Mouse (Mus musculus) erythroblast, adult 5-6 weeks (primary cell): Measurements from ENCODE around the gene Fchsd2. TPM values are rescaled to one million over a fixed set of nuclear protein-coding genes. Genes with fewer than 3 reads are reported as not detected.

ENCODE experiments used
- ATAC-seq: replicated peaks from 2 replicates; pipeline ENCODE4 v1.8.0; 2016; ENCODE audit warnings: moderate number of reproducible peaks, mild to moderate bottlenecking, moderate TSS enrichment, inconsistent platforms; ENCODE audit not compliant: poor library complexity, low FRiP score, severe bottlenecking
- total RNA-seq, 2 experiments: library from RNA; stranded (forward) in 1 of 2; stranded (reverse) in 1 of 2; fragments of 150-400 nt in 1 of 2; fragments of 200-764, 138-1000 nt in 1 of 2; gene quantifications; 2 replicates each; pipeline versions ENCODE4 v1.2.3 to v1.2.4; 2015 to 2017; ENCODE audit warnings: low replicate concordance in 2 of 2

Gene Fchsd2
- total RNA-seq (2015; ENCODE audit: low replicate concordance) (6.7 and 7.3 TPM in 2 replicates), total RNA-seq (2017; ENCODE audit: low replicate concordance) (3.1 and 12.8 TPM in 2 replicates)

GRCm38 (mm10) chr7:101092618-101093017 lies at the start of gene Fchsd2:
Gene Fchsd2 (plus strand): TSS chr7:101092863.
- no peak for ATAC-seq

- no peak for ATAC-seq
These were observed 48.7 kb upstream of the Fchsd2 start for GRCm38 (mm10) chr7:101043846-101044541.

DNA sequence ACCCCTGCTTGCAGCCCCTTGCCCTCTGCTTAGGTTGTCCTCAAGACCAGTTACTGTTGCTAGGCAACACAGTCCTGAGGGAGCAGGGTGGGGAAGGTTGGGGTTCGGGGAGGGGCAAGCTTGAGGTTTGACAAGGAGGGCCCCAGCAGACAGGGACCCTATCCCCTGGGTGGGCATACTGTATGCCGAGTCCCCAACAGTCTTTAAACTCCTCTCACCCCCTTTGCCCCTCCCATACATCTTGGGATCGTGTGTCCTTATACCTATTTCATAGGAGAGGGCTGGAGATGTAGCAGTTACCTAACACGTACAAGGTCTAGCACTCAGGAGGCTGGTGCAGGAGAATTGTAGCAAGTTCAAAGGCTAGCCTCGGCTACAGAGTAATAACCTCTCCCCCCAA lies 44.4 kb upstream of the Fchsd2 start:
- ATAC-seq: no peak

GRCm38 (mm10) chr7:101049326-101050087 lies 43.2 kb upstream of the Fchsd2 start:
- no peak for ATAC-seq

DNA sequence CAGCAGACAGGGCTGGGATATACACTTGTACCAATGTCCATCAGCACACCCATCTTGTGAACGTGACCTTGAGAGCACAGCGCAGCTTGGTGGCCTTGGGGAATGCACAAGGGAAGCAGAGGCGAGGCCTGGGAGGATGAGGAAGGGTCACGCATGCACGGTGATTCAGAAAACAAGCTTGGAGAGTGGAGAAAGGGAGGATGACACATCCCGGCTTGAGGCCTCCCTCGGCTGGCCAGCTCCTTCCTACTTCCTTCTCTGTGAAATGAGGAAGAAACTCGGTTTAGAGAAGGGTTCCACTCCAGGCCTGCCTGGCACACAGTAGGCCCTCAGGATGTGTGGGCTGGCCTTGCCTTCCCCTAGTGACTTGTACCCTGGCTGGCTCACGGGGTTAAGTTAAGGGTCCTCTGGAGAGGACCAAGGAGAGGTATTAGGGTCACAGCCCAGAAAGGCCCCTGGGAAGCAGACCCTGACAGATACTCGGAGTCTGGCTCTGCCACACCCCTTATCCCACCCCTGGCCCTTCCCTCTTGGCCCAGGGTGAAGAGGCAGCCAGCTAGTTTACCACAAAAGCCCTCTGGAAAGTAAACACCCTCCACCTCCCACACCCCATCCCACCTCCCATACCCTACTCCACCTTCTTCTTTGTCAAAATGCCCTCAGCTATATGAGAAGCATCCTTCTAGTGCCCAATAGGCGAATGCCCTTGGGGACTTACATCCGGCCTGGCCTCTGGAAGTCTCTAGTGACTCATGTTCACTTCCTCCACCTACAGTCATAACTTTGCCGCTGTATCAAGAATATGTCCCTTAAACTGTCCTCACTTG lies 41.7 kb upstream of the Fchsd2 start:
- no peak for ATAC-seq

- peak; percentile 53 for ATAC-seq
These were observed 41.0 kb upstream of the Fchsd2 start for GRCm38 (mm10) chr7:101051551-101052221.

DNA sequence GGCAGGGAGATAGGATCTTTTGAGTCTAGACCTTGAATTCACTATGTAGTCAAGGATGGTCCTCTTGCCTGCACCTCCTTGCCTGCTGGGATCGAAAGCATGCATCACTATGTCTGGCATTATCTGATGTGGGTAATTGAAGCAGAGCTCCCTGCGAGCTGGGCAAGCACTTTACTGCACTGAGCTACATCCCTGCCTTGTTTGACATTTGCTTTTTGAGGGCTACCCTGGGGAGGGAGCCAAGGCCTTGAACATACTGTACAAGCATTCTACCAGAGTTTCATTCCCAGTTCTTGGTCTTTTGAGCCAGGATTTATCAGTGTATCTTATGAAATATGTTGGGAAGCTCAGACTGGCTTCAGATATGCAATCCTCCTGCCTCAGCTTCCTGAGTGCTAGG lies 39.5 kb upstream of the Fchsd2 start:
- ATAC-seq: no peak

- ATAC-seq: no peak
These were observed 35.4 kb upstream of the Fchsd2 start for GRCm38 (mm10) chr7:101057309-101057708.

- no peak for ATAC-seq
These were observed 33.5 kb upstream of the Fchsd2 start for GRCm38 (mm10) chr7:101059188-101059587.

GRCm38 (mm10) chr7:101060476-101060875 lies 32.2 kb upstream of the Fchsd2 start:
- no peak for ATAC-seq

DNA sequence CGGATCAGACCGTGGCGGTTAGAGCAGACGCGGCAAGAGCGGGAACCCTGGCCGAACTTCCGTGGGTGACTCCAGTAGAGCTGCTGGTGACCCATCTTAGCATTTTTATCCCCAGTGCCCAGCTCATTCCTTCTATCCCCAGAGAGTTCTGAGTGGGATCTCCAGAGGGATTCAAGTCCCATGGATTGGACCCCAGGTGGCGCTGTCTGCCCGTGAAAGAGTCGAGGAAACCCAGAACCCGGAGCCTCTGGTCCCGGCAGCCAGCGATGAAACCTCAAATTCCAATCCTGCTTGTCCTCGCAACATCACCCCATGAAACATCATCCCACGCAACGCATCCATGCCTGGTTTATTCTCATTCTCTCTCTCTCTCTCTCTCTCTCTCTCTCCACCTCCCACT lies 31.3 kb upstream of the Fchsd2 start:
- no peak for ATAC-seq

DNA sequence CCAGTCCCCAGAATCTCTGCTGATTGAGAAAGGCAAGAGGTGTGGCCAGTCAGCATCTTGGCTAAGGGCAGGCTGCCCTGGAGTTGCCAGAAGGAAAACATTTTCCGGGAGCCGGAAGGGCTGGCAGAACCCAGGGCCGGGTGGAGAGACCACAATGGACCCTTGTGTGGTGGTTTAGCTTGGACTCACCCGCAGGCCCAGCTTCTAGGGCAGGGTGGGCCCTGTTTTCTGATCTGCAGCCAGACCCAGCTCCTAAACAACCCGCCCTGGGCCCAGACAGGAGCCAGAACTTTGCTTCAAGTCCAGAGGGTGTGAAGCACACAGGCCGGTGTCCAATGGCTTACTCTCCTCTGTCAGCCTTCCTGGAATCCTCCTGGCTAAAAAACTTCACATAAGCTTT lies 30.4 kb upstream of the Fchsd2 start:
- no peak for ATAC-seq

DNA sequence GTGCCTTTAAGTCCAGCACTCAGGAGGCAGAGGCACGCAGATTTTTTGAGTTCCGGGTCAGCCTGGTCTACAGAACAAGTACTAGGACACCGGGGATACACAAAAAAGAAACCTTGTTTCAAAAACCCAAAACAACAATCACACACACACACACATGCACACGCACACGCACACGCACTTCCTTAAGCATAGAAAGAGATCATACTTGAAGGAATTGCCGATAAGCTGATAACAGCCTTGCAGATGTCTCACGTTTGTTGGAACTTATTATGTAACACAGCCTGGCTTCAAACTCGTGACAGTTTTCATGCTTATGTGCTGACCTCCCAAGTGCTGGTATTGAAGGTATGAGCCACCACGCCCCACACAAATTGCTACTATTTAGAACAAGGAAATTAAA lies 29.1 kb upstream of the Fchsd2 start:
- ATAC-seq: no peak

- ATAC-seq: no peak
These were observed 27.7 kb upstream of the Fchsd2 start for GRCm38 (mm10) chr7:101064697-101065688.

DNA sequence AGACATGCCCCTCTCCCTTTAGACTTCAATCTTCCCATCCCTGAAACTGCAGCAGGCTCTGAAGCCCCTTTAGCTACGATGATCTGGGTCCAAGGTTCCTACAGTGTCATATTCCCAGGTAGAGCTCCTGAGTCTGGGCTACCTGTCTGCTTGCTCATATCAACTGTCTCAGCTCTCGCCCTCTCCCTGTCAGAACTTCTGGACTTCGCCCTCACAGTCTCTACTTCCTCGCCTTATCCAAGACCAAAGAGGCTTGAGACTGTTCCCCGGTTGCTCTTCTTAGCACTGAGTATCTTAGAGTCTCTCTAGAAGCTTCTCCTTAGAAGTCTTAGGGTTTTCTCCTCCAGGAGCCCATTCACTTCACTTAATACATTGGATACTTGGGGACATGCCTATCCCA lies 26.7 kb upstream of the Fchsd2 start:
- ATAC-seq: no peak

- ATAC-seq: no peak
These were observed 25.9 kb upstream of the Fchsd2 start for GRCm38 (mm10) chr7:101066650-101067346.

DNA sequence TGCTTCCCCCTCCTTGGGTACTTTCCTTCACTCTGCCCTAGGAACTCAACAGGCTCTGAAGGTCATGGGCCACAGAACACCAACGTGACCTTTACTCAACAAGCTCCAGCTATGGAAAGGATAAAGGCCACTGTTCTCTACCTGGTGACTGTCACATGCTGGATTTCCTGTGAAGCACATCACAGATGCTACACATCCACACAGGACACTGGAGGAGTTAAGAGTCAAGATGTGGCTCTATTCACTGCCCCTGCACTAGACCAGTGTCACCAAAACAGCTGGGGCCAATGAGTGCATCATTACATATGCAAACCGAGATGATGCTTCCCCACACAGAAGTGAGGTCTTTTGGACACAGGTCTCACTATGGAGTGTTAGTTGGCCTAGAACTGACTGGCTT lies 25.1 kb upstream of the Fchsd2 start:
- no peak for ATAC-seq

- ATAC-seq: no peak
These were observed 23.4 kb upstream of the Fchsd2 start for GRCm38 (mm10) chr7:101069271-101069670.
